Mouse (Mus musculus) gastrocnemius, postnatal 14 days (tissue): Measurements from ENCODE around the gene Dlg2. TPM values are rescaled to one million over a fixed set of nuclear protein-coding genes. Genes with fewer than 3 reads are reported as not detected.

ENCODE experiments used
- DNase-seq: peaks from one replicate; pipeline ENCODE4 v3.0.0; 2021; ENCODE audit warnings: mixed read lengths
- intact Hi-C: fragments of 180-260 bp; cut with DNase I; formaldehyde crosslinking; loops from one replicate; pipeline ENCODE4 v1.15.1; 2025; ENCODE audit warnings: low total_unique reads
- total RNA-seq, 2 experiments: library from RNA; stranded (reverse); gene quantifications; 2 replicates each; pipeline ENCODE4 v1.2.3; 2021

Gene Dlg2
- total RNA-seq, 2 experiments from 2014 or later: 0.51 to 0.69 TPM

DNA sequence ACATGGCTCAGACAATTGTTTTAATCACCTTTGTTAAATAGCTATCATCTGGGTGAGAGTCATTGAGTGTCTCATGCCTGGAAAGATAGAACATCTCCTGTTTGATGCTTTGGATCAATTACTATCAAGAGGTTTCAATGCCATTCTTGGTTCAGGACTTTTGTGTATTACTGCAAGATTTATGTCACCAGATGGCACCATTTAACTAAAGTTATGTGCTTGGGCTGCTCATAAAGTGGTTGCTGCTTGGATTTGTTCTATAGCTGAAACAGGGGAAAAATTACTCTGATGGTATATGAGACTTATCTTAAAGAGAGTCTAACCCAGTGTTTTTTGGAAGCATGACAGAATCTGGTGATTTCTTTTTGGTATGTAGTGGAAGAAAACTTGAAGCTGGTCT, 35.8 kb downstream of the Dlg2 start:
- DNase-seq: no peak
- intact Hi-C loops: loop anchor here (5.0 kb wide), 1 partner anchor 715 kb away; no protein-coding TSS in a partner anchor

DNA sequence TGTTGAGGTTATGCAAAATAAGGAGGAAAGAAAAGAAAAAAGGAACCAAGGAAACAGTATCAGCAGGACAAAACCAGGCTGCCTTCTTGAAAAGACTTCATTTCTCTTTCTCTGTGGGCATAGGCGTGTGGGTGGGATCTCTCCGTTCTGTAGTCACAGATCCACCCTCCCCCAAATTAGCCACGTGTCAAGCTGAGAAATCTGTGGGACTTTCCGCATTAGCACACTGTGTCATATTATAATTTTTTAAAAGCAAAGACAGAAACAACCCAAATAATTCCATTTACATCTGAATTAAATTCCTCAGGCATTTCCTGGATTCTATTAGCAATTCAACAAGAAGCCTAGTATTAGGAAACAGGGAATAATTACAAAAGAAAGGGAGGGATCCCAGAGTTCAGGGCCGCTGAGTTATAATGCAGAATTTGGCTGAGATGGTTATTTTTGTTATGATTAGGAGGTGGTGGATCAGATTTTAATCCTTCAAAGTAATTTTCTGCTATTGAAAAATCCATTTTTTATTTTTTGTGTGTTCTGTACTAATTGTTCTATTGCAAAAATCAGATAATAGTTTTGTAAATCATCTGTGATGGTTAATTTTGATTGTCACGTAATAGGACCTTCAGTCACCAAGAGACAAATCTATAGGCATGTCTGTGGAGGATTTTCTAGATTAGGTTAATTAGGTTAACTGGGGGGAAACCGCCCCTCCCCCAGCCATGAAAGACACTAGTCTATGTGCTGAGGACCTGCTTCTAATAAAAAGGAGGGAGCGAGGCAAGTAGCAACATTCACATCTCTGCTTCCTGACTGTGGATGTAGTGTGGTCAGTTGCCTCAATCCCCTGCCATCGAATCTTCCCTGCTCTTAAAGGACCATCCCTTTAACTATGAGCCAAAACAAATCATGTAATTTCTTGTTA, 63.3 kb downstream of the Dlg2 start:
- intact Hi-C loops: no loop called here
- no peak for DNase-seq

DNA sequence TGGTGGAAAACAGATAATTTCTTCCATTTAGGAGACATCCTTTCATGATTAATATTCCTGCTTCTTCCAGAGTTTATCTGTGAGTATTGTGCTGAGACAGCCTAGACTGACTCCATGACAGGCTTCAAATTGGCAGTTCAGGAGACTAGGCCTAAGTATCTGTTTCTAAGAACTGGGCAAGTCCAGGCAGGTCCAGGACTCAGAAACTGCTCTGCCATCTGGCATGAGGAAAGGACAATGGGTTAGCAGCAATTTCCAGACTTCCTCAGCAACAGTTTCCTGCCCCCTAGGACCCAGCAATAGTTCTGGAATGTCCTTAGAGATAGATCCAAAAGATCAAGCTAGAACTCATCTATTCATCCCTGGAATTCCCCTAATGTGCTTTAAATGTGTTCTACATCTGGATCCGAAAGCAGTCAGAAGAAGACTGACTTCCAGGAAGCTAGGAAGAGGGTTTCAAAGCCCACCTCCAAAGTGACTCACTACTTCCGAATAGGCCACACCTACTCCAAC, 64.4 kb downstream of the Dlg2 start:
- intact Hi-C loops: no loop called here

DNA sequence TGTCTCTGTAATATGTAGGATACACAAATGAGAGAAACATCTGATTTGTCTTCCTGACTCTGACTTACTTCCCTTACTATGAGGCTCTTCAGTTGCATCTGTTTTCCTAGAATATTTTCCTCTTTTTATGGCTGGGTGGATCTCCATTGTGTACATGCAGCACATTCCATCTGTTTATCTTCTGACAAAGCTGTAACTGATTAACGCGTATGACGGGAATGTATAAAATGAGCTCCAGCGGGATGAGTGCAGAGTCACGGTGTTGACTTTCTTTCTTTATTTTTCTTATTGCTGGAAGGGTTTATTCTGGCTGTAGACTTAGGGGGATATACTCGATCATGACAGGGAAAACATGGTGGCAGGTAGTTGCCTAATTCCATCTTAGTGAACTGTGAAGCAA, 76.9 kb downstream of the Dlg2 start:
- no peak for DNase-seq
- intact Hi-C loops: no loop called here

More for the DNA sequence above, 64.4 kb downstream of the Dlg2 start:
- DNase-seq: no peak

DNA sequence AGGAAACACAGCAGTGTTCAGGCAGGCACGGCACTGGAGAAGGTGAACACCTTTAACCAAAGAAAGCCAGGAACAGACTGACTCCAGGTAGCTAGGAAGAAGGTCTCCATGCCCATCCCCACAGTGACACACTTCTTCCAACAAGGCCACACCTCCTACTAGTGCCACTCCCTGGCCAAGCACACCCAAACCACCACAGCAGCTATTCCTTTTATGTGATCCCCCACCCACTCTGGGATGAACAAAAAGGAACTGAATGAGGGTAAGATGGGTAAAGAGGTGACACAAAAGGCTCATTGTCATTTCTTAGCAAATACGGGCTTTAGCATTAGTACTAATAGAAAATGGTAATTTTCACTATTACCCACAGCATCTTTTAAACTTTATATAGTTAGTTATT, 77.9 kb downstream of the Dlg2 start:
- intact Hi-C loops: no loop called here

GRCm38 (mm10) chr7:90569130-90569529, 92.7 kb downstream of the Dlg2 start:
- intact Hi-C loops: no loop called here
- DNase-seq: no peak

More for the DNA sequence above, 77.9 kb downstream of the Dlg2 start:
- DNase-seq: no peak

DNA sequence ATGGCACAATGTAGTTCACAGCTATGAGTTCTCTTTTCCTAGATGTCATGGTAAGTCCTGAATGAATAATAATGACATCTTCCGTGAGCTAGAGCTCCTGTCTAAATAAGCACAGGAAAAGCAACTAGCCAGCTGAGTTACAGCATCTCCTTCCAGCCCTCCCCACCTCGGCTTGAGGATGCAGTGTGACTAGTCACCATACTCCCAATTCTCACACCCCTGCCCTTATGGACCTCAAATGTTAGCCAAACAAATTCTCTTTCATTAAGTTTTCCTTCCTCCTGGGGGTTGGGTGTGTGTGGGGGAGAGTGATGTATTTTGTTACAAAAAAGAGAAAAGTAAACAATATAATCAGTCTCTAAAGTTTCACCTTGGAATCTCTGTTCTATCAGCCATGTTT, 111.3 kb downstream of the Dlg2 start:
- DNase-seq: no peak
- intact Hi-C loops: no loop called here

GRCm38 (mm10) chr7:90588318-90588717, 111.8 kb downstream of the Dlg2 start:
- no peak for DNase-seq
- intact Hi-C loops: no loop called here

- peak; percentile 7 for DNase-seq
Observed at GRCm38 (mm10) chr7:90609764-90610163, 133.3 kb downstream of the Dlg2 start.

GRCm38 (mm10) chr7:90630546-90630945, 154.1 kb downstream of the Dlg2 start:
- DNase-seq: no peak
- intact Hi-C loops: no loop called here

More at GRCm38 (mm10) chr7:90609764-90610163, 133.3 kb downstream of the Dlg2 start:
- intact Hi-C loops: no loop called here

- intact Hi-C loops: no loop called here
- no peak for DNase-seq
Observed at GRCm38 (mm10) chr7:90649512-90649911, 173.0 kb downstream of the Dlg2 start.

- no peak for DNase-seq
- intact Hi-C loops: no loop called here
Observed at GRCm38 (mm10) chr7:90651128-90651527, 174.7 kb downstream of the Dlg2 start.

GRCm38 (mm10) chr7:90651611-90652010, 175.1 kb downstream of the Dlg2 start:
- DNase-seq: no peak
- intact Hi-C loops: no loop called here

GRCm38 (mm10) chr7:90658593-90658992, 182.1 kb downstream of the Dlg2 start:
- no peak for DNase-seq
- intact Hi-C loops: no loop called here

DNA sequence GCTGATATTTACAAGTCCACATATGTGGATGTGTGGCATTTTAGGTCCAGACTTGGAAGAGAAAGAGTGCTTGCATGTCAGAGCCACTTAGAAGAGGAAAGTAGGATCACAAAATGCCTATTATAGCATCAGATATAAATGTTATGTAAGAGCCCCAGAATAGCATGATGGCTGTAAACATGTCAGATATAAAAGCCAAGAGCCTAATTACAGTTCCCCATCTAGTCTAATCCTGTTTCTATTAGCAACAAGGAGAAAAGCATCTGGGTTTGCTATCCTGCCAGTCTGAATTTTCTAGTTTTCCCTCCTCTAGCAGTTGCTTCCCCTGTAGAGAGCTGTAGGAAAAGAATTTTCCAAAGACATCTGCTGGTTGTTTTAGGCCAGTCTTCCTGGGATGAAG, 217.6 kb downstream of the Dlg2 start:
- intact Hi-C loops: no loop called here
- DNase-seq: no peak

DNA sequence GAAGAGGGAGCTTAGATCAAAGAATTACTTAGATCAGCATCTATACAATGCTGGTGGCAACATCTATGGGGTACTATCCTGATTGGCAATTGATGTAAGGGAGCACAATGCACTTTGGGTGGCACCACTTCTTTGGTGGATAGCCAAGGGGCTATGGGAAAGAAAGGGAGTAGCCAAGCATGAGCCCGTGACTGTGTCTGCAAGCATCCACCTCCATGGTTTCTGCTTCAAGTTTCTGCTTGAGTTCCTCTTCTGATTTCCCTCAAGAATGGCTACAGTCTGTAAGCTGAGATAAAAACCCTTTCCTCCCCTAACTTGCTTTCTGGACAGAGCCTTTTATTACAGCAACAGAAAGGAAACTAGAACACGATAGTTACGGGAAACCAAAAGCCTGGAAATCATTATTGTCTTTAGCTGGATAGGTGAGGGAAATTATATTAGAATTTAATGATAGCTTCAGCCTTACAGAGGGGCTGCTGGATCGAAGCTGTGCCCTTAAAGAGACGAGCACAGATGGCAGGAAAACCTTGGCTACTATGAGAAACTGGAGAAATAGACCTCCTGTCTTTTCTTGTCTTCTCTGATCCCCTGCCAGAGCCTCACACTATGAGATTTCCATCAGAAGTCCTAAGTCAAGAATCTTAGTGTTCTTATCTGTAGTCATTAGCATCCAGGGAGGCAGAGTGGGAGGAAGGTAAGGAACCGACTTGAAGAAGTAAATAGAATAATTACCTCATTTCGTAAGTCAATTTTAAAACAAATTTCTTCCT, 219.9 kb downstream of the Dlg2 start:
- DNase-seq: no peak

GRCm38 (mm10) chr7:90703163-90703852, 226.8 kb downstream of the Dlg2 start:
- no peak for DNase-seq

More for the DNA sequence above, 219.9 kb downstream of the Dlg2 start:
- intact Hi-C loops: no loop called here

DNA sequence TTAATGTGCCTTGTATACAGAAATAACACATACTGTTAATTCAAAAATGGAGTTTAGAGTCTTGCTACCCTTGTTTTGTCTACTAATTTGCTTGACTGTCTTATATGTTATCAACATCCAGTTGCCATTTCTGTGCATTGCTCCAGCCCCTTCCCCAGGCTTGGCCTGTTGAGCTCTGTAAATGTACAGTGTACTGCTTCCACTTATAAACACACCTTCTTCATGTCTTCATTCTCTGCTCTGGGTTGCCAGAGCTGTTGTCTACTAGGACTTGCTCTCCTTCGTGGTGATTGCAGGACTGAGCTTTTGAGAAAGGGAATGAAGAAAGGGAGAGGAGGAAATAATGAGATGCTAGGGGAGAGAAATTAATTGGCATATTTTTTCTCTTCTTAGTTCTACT, 227.5 kb downstream of the Dlg2 start:
- DNase-seq: no peak
- intact Hi-C loops: no loop called here

More at GRCm38 (mm10) chr7:90703163-90703852, 226.8 kb downstream of the Dlg2 start:
- intact Hi-C loops: no loop called here

- DNase-seq: no peak
- intact Hi-C loops: no loop called here
Observed at GRCm38 (mm10) chr7:90734086-90734485, 257.6 kb downstream of the Dlg2 start.

DNA sequence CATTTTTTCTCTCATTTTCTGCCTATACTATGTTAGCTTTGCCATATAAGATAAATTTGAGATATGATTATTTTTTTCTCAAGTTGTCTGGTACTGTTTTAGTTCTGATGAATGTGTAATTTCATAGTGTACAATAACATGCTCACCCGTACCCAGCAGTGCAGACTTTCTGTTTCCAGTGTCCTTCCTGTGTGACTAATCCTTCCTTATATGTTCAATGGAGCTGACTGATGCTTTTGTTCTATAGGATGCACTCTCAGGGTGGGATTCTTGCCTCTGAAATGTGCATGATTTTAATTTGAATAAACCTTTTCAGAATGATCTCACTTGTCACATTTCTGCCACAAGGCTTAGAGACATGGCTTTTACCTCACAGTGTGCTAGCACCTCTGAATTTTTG, 259.9 kb downstream of the Dlg2 start:
- no peak for DNase-seq
- intact Hi-C loops: no loop called here
